Mouse (Mus musculus) cerebellum, adult (tissue): ENCODE data around the gene Mc1r.
"Not testable (repeated sequence)": the region's sequence is repeated elsewhere in the genome, so short reads cannot be mapped to it uniquely, and the experiment has no call there.

ENCODE experiments used
- ATAC-seq: cut with Nextera tagmentation; 2 replicates; pipeline ENCODE4 v1.9.2; 2017; ENCODE audit warnings: mild to moderate bottlenecking, moderate library complexity, mixed read lengths; ENCODE audit not compliant: insufficient number of reproducible peaks, low FRiP score, low TSS enrichment

The Mc1r gene

GRCm38 (mm10) chr8:123411246-123411645 is 4.3 kb downstream of the Mc1r start, which contains the start of gene Tubb3:
Gene Tubb3 (plus strand): TSS chr8:123411424.
- ATAC-seq: peak; percentile 74

- 0 out of 2 replicates have a peak, but pooled peaks have one; percentile 11 for ATAC-seq
Observed at GRCm38 (mm10) chr8:123411781-123412327, 4.9 kb downstream of the Mc1r start.

GRCm38 (mm10) chr8:123412560-123413170 is 5.8 kb downstream of the Mc1r start:
- ATAC-seq: no peak

- ATAC-seq: no peak
Observed at GRCm38 (mm10) chr8:123414255-123414654, 7.3 kb downstream of the Mc1r start.

- not testable (repeated sequence) for ATAC-seq
Observed at GRCm38 (mm10) chr8:123414997-123415696, 8.2 kb downstream of the Mc1r start.

- ATAC-seq: no peak
Observed at GRCm38 (mm10) chr8:123415967-123416943, 9.3 kb downstream of the Mc1r start.

- ATAC-seq: no peak
Observed at GRCm38 (mm10) chr8:123416944-123417555, 10.1 kb downstream of the Mc1r start.

GRCm38 (mm10) chr8:123419711-123420110 is 12.8 kb downstream of the Mc1r start:
- ATAC-seq: no peak

- ATAC-seq: no peak
Observed at GRCm38 (mm10) chr8:123420525-123421281, 13.8 kb downstream of the Mc1r start.

- ATAC-seq: no peak
Observed at GRCm38 (mm10) chr8:123421325-123421724, 14.4 kb downstream of the Mc1r start.

GRCm38 (mm10) chr8:123422056-123422780 is 15.3 kb downstream of the Mc1r start:
- peak; percentile 58; the same call in 1 of the 2 replicates for ATAC-seq

GRCm38 (mm10) chr8:123422781-123423159 is 15.9 kb downstream of the Mc1r start:
- ATAC-seq: no peak

- ATAC-seq: no peak
Observed at GRCm38 (mm10) chr8:123423441-123423840, 16.5 kb downstream of the Mc1r start, which contains the start of gene Def8. Gene Def8 (plus strand): TSS chr8:123423527.

GRCm38 (mm10) chr8:123426511-123427509 is 19.9 kb downstream of the Mc1r start:
- ATAC-seq: no peak

- ATAC-seq: no peak
Observed at GRCm38 (mm10) chr8:123427639-123428275, 20.9 kb downstream of the Mc1r start.

GRCm38 (mm10) chr8:123428343-123428893 is 21.5 kb downstream of the Mc1r start:
- no peak for ATAC-seq
